Mouse (Mus musculus): ENCODE measurements around the gene Paqr7.
A peak's percentile ranks its signal among the peaks of the same experiment; 100 is the strongest.
"Not testable (repeated sequence)": the region's sequence is repeated elsewhere in the genome, so short reads cannot be mapped to it uniquely, and the experiment has no call there.

Paqr7 gene

GRCm38 (mm10) chr4:134473764-134474163 is 22.7 kb upstream of the Paqr7 start:
- DNase-seq: no peak

GRCm38 (mm10) chr4:134474240-134474639 is 22.3 kb upstream of the Paqr7 start:
- no peak for DNase-seq

GRCm38 (mm10) chr4:134476899-134477298 is 19.6 kb upstream of the Paqr7 start:
- peak in 1 of 2 experiments; percentile 52 for DNase-seq

- DNase-seq: peak; percentile 83 to 91
Observed at GRCm38 (mm10) chr4:134478031-134478430, 18.5 kb upstream of the Paqr7 start.

- no peak for DNase-seq
Observed at GRCm38 (mm10) chr4:134479839-134480238, 16.7 kb upstream of the Paqr7 start.

- peak; percentile 68 to 86 for DNase-seq
Observed at GRCm38 (mm10) chr4:134480864-134481263, 15.6 kb upstream of the Paqr7 start.

- DNase-seq: no peak
Observed at GRCm38 (mm10) chr4:134481270-134481669, 15.2 kb upstream of the Paqr7 start.

GRCm38 (mm10) chr4:134482442-134482841 is 14.1 kb upstream of the Paqr7 start:
- DNase-seq: no peak

- no peak for DNase-seq
Observed at GRCm38 (mm10) chr4:134483078-134483688, 13.3 kb upstream of the Paqr7 start.

GRCm38 (mm10) chr4:134483696-134484095 is 12.8 kb upstream of the Paqr7 start:
- DNase-seq: peak in 1 of 2 experiments; percentile 56

- DNase-seq: no peak
Observed at GRCm38 (mm10) chr4:134484231-134484630, 12.3 kb upstream of the Paqr7 start.

GRCm38 (mm10) chr4:134485151-134485900 is 11.2 kb upstream of the Paqr7 start:
- peak; percentile 83 to 84 for DNase-seq

- no peak for DNase-seq
Observed at GRCm38 (mm10) chr4:134488211-134488610, 8.3 kb upstream of the Paqr7 start.

GRCm38 (mm10) chr4:134489986-134490665 is 6.4 kb upstream of the Paqr7 start:
- peak; percentile 68 to 75 for DNase-seq

- no peak for DNase-seq
Observed at GRCm38 (mm10) chr4:134491716-134492115, 4.8 kb upstream of the Paqr7 start.

- DNase-seq: not testable (repeated sequence)
Observed at GRCm38 (mm10) chr4:134494161-134494560, 2.3 kb upstream of the Paqr7 start.

- no peak for DNase-seq
Observed at GRCm38 (mm10) chr4:134494780-134495545, 1.5 kb upstream of the Paqr7 start.

- no peak for DNase-seq
Observed at GRCm38 (mm10) chr4:134495546-134495923, 962 bp upstream of the Paqr7 start.

GRCm38 (mm10) chr4:134497223-134497622 is 726 bp downstream of the Paqr7 start:
- DNase-seq: no peak

- DNase-seq: no peak
Observed at GRCm38 (mm10) chr4:134497986-134498731, 1.7 kb downstream of the Paqr7 start.

- DNase-seq: not testable (repeated sequence)
Observed at GRCm38 (mm10) chr4:134498983-134499382, 2.5 kb downstream of the Paqr7 start.

- DNase-seq: no peak
Observed at GRCm38 (mm10) chr4:134501095-134501494, 4.6 kb downstream of the Paqr7 start.

Data from kidney, adult 8-10 months (tissue).